Mouse (Mus musculus): ENCODE results near the gene Snx29. TPM values are rescaled to one million over a fixed set of nuclear protein-coding genes. Genes with fewer than 3 reads are reported as not detected.

Gene Snx29
- polyA plus RNA-seq, 2 experiments from 2014 or later: 5.1 to 8.3 TPM

DNA sequence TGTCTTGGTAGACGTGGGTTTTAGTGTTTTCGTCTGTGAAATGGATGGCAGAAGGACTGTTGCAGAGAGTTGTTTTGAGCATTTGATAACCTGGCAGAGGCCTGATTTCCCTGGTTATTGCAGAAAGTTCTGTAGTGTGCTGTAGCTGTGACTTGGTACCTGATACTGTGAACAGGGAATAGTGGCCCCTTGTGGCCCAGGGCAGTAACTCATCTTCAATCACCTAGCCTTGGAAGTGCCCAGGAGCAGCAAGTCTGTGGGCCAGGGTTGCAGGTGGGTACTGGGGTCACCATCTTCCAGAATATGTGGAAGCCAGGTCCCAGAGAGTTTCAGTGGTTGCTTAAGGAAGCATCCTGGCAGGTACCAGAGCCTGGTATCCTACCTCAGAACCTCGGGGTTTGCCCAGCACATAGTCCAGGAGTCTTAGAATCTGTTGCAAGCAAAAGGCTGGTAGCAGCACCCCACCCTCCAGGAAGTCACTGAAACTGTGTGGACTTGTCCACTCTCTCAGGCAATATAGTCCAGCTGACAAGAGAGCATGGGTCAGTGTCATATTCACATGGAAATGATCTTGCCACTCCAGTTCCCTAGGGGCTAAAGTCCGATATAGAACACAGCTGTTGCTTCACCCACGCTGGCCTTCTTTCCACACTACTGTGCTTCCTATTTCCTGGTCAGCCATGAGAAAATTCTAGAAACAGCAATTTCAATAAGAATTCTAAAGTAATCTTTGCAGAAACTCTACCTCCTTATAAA lies 281.1 kb downstream of the Snx29 start:
- no peak for ATAC-seq

- no peak for ATAC-seq
These were observed 289.9 kb downstream of the Snx29 start for GRCm38 (mm10) chr16:11612526-11613126.

- ATAC-seq: no peak
These were observed 291.8 kb downstream of the Snx29 start for GRCm38 (mm10) chr16:11614401-11615014.

GRCm38 (mm10) chr16:11615633-11616032 lies 292.9 kb downstream of the Snx29 start:
- ATAC-seq: no peak

GRCm38 (mm10) chr16:11619951-11620350 lies 297.2 kb downstream of the Snx29 start:
- ATAC-seq: no peak

- ATAC-seq: no peak
These were observed 298.3 kb downstream of the Snx29 start for GRCm38 (mm10) chr16:11621042-11621441.

DNA sequence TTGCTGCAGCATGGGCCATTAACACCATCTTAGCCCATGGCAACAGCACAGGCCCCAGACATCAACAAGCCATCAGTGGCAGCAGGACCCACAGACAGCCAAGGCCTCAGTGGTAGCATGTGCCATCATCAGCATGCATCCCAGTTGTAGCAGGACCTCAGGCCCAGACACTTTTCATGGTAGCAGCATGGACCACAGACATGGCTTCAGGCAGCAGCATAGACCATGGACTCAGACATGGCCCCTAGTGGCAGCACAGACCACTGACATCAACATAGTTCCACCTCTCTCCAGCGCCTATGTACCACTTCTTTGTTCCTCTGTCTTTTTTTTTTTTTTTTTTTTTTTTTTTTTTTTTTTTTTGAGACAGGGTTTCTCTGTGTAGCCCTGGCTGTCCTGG lies 299.0 kb downstream of the Snx29 start:
- ATAC-seq: no peak

GRCm38 (mm10) chr16:11623032-11623431 lies 300.3 kb downstream of the Snx29 start:
- ATAC-seq: no peak

GRCm38 (mm10) chr16:11624121-11624520 lies 301.4 kb downstream of the Snx29 start:
- no peak for ATAC-seq

DNA sequence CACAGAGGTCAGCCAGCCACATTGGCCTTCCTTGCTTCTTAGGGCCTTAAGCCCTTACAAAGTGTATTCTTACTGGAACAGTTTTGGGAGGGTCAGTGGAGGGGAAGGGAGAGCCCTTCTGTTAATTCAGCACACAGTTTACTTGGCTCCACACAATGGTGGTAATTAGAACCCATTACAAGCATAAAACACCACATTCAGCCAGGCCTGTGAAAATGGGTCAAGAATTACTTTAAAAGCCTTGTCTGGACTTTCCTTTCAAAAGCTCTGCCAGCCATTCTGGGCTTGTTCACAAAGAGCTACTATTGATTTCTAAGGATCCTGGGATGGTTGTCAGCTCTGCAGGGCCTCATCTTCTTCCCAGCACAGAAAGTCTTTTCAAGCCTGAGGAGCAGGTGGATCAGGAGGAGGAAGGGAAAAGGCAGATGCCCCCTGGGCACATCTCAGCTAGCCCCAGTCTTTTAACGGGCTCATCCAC lies 303.3 kb downstream of the Snx29 start:
- no peak for ATAC-seq

DNA sequence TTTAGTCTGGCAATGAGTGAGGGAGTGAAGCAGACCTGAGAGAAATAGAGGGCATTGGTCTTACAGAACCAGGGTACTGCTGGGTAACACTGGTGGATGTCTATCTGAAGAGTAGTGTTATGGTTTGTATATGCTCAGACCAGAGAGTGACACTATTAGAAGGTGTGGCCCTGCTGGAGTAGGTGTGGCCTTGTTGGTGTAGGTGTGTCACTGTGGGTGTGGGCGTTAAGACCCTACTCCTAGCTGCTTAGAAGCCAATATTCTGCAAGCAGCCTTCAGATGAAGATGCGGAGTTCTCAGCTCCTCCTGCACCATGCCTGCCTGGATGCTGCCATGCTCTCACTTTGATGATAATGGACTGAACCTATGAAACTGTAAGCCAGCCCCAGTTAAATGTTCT lies 303.9 kb downstream of the Snx29 start:
- no peak for ATAC-seq

DNA sequence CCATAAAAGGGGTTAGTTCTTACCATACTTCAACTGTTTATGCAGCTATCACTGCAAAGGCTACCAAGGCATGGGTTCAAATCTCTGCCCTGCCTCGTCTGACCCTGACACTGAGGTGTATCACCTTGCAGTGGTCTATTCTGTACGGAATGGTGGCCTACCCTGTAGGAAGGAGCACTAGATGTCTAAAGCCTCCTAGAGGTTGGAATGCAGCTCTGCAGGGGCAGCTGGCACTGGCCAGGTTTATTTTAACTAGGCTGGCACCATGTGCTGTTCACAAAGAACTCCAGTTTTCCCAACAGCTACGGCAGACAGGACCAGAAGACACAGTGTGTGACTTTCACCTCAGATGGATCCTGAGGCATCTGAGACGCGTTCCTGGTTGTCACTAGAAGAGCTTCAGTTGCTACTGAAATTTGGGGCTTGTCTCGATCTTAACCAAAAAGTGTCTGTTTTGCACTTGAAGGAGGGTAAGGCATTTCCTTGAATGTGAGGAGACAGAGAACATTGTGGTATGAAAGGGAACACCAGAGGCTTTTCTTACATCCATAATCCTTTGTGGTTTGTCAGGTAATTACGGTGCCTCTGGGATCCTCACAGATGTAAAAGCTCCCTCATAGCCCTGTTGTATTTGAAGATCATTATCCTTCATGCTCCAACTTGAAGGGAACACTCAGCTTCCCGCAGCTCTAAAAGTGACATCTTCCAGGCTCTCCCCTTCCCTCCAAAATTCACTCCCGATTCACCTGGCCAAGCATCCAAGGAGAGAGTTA lies 305.3 kb downstream of the Snx29 start:
- ATAC-seq: no peak

DNA sequence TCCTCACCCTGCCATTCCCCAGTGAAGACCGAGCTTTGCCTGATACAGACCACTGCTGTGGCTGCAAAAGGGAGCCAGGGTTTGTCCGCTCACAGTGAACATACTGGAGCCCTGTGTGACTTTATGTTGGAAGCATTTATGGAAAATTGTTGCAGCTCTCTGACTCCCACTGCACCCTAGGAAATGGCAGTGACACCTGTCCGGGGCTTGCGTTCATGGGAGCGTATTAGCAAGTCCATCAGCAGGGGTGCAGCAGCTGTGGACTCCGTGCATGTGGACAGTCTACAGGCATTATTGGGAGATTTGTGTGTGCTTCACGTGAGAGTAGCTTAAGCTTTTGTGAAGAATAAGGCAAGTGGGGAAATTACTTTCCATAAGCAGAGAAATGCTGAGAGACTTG lies 307.0 kb downstream of the Snx29 start:
- ATAC-seq: no peak

DNA sequence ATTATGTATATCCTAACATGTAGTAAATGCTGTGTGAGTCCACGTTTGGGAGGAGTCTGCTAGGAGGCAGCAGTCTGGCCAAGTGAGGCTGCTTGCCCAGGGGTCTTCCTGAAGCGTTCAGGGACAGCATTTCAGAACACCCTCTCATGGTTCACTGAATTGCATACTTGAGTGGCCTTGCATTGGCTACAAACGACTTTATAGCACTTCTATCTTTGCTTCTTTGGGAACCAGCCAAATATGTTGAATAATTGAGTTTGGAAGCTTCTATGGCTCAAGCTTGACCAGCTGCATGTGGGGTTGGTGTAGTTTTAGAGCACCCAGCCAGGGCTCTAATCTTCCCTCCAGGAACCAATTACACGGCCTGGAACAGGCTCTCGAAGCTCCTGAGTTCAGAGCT lies 307.8 kb downstream of the Snx29 start:
- no peak for ATAC-seq

- ATAC-seq: no peak
These were observed 309.6 kb downstream of the Snx29 start for GRCm38 (mm10) chr16:11632205-11632747.

GRCm38 (mm10) chr16:11636196-11636733 lies 313.6 kb downstream of the Snx29 start:
- ATAC-seq: no peak

DNA sequence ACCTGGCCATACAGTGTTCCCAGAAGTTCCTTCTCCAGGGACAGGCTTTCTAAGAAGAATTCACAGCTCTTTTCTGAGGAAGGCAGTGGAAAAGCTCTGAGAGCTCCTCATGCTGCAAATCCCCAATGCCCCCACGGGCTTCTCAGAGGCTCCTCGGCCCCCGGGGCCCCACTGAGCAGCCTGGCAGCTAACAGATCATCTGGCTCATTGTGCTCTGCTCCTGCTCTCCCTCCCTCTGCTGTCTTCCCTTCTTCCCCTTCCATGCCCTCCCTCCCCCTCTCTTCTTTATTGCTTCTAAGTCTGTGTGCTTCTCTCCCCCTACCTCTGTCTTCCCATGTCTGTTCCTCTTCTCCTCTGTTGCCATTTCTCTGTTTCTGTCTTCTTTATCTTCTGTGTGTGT lies 314.2 kb downstream of the Snx29 start:
- no peak for ATAC-seq

- no peak for ATAC-seq
These were observed 315.1 kb downstream of the Snx29 start for GRCm38 (mm10) chr16:11637794-11638193.

GRCm38 (mm10) chr16:11638739-11639138 lies 316.0 kb downstream of the Snx29 start:
- ATAC-seq: no peak

- no peak for ATAC-seq
These were observed 317.2 kb downstream of the Snx29 start for GRCm38 (mm10) chr16:11639936-11640335.

GRCm38 (mm10) chr16:11643603-11644002 lies 320.9 kb downstream of the Snx29 start:
- ATAC-seq: no peak

DNA sequence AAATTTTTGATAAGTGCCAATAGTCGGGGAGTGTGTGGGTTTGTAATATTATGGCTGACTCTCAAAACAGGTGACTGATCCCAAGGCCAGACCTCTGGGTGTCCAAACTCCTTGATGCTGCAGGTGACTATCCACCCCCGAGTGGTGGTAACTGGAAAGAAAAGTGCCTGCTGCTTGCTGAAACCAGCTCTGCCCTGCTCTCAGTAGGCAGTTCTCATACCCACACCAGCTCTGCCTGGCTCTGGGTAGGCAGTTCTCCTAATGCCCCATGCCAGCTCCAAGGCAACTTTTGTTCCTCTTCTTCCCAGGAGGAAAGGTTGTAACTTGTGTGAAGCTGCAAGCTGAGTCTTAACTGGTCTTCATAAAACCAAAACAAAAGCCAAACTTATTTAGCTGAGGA lies 321.7 kb downstream of the Snx29 start:
- no peak for ATAC-seq

DNA sequence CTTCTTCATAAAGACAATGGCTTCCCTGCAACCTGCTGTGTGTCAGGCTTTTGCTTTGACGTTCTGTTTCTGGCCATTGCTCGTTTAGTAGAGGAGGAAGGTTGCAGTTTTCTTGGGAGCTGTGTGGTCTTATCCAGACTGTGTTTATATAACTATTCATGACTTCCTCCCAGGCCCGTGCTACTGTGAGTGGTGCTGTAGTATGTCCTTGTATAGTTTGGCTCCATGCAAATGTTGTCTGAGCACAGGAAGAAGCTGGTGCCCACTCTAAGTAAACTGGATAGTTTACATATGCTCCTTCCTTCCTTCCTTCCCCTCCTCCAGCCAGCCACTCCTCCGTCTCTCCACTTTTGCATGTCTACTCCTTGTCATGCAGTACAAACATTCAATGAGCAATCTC lies 323.0 kb downstream of the Snx29 start:
- no peak for ATAC-seq
